Mouse (Mus musculus) heart, postnatal 4 days (tissue): Measurements from ENCODE around the gene B430306N03Rik. TPM values are rescaled to one million over a fixed set of nuclear protein-coding genes. Genes with fewer than 3 reads are reported as not detected.
A peak's percentile ranks its signal among the peaks of the same experiment; 100 is the strongest.
"Not testable (repeated sequence)": the region's sequence is repeated elsewhere in the genome, so short reads cannot be mapped to it uniquely, and the experiment has no call there.

ENCODE experiments used
- DNase-seq: peaks from one replicate; pipeline ENCODE4 v3.0.0; 2021
- total RNA-seq, 2 experiments: library from RNA; stranded (reverse); gene quantifications; 2 replicates each; pipeline ENCODE4 v1.2.3; 2021

Gene B430306N03Rik
- under 1 TPM; 0.10 to 0.25 TPM for total RNA-seq

GRCm38 (mm10) chr17:48315905-48316579 lies at the start of gene B430306N03Rik:
Gene B430306N03Rik (plus strand): TSS chr17:48316141.
- DNase-seq, result not testable (repeated sequence)

GRCm38 (mm10) chr17:48266610-48267304 lies 49.2 kb upstream of the B430306N03Rik start:
- no peak for DNase-seq

GRCm38 (mm10) chr17:48267591-48267990 lies 48.4 kb upstream of the B430306N03Rik start:
- DNase-seq, result no peak

- DNase-seq, result no peak
These were observed 47.7 kb upstream of the B430306N03Rik start for GRCm38 (mm10) chr17:48268276-48268675.

- DNase-seq, result no peak
These were observed 46.1 kb upstream of the B430306N03Rik start for GRCm38 (mm10) chr17:48269833-48270232.

- DNase-seq, result no peak
These were observed 43.8 kb upstream of the B430306N03Rik start for GRCm38 (mm10) chr17:48272158-48272557.

GRCm38 (mm10) chr17:48272598-48272997 lies 43.3 kb upstream of the B430306N03Rik start:
- DNase-seq, result no peak

GRCm38 (mm10) chr17:48274098-48274497 lies 41.8 kb upstream of the B430306N03Rik start:
- DNase-seq, result no peak

- peak; percentile 85 for DNase-seq
These were observed 41.1 kb upstream of the B430306N03Rik start for GRCm38 (mm10) chr17:48274885-48275284.

- no peak for DNase-seq
These were observed 40.2 kb upstream of the B430306N03Rik start for GRCm38 (mm10) chr17:48275736-48276135.

- DNase-seq, result no peak
These were observed 37.6 kb upstream of the B430306N03Rik start for GRCm38 (mm10) chr17:48278381-48278780.

- DNase-seq, result no peak
These were observed 36.9 kb upstream of the B430306N03Rik start for GRCm38 (mm10) chr17:48279002-48279401.

GRCm38 (mm10) chr17:48280943-48281738 lies 34.8 kb upstream of the B430306N03Rik start:
- no peak for DNase-seq

- DNase-seq, result peak; percentile 15
These were observed 34.2 kb upstream of the B430306N03Rik start for GRCm38 (mm10) chr17:48281739-48282085.

- no peak for DNase-seq
These were observed 29.2 kb upstream of the B430306N03Rik start for GRCm38 (mm10) chr17:48286765-48287164.

- no peak for DNase-seq
These were observed 28.7 kb upstream of the B430306N03Rik start for GRCm38 (mm10) chr17:48287276-48287675.

- DNase-seq, result no peak
These were observed 22.3 kb upstream of the B430306N03Rik start for GRCm38 (mm10) chr17:48293500-48294194.

GRCm38 (mm10) chr17:48299203-48299602 lies 16.7 kb upstream of the B430306N03Rik start, which contains the start of gene Treml2:
Gene Treml2 (plus strand): TSS chr17:48299498.
- DNase-seq, result no peak

- DNase-seq, result no peak
These were observed 16.2 kb upstream of the B430306N03Rik start for GRCm38 (mm10) chr17:48299756-48300155.

GRCm38 (mm10) chr17:48300199-48300598 lies 15.7 kb upstream of the B430306N03Rik start:
- no peak for DNase-seq

GRCm38 (mm10) chr17:48300861-48301260 lies 15.1 kb upstream of the B430306N03Rik start:
- DNase-seq, result no peak

- no peak for DNase-seq
These were observed 14.1 kb upstream of the B430306N03Rik start for GRCm38 (mm10) chr17:48301792-48302191.
